Mouse (Mus musculus): ENCODE results near the gene Zc3h7b.

Gene Zc3h7b

DNA sequence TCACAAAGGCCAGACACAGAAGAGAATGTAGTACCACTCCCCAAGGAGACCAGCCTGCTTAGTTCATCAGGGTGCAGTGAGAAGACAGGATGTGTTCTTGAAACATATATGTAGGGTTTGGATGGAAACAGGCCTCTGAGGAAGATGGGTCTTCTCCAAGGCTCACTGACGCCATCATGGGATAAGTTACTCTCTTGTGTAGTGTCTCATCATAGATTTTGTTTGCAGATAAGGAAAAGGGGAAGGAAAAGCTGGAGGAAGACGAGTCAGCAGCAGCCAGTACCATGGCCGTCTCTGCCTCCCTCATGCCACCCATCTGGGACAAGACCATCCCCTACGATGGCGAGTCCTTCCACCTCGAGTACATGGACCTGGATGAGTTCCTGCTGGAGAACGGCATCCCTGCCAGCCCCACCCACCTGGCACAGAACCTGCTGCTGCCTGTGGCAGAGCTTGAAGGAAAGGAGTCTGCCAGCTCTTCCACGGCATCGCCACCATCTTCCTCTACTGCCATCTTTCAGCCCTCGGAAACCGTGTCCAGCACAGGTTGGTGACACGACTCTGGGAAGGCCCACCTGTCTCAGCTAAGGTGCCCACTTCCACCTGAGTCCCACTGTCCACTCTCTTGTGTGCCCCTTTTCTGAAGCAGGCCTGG is 70.0 kb downstream of the Zc3h7b start:
- no peak for DNase-seq (ENCODE audit: low spot score)

DNA sequence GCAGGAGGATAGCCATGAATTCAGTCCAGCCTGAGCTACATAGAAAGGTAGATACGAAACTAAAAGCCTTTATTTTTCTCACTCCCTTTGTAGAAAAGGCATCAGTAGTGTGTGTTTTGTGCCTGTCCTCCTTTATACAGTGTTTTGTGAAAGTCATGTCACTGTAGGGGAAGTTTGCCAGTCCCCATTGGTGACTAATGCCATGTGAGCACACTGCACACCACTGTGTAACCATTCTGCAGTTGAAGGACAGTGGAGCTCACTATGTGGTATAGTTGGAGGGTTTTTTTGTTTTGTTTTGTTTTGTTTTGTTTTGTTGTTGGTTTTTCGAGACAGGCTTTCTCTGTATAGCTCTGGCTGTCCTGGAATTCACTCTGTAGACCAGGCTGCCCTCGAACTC is 73.5 kb downstream of the Zc3h7b start:
- DNase-seq (ENCODE audit: low spot score), result no peak

DNA sequence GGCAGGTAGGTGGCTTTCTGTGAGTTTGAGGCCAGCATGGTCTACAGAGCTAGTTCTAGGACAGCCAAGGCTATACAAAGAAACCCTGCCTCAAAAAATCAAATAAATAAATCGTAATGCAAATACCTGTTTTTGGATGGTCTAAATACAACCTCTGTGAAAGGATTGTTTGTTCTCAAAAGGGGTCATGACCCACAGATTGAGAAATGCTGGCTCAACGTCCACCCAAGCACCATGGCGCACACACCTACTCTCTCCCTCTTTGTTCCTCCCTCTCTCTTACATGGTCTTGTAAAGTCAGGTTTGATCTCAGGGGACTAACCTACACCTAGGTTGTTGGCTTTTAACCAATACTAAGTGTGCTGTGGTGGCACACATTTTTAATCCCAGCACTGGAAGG is 77.8 kb downstream of the Zc3h7b start:
- no peak for DNase-seq (ENCODE audit: low spot score)

DNA sequence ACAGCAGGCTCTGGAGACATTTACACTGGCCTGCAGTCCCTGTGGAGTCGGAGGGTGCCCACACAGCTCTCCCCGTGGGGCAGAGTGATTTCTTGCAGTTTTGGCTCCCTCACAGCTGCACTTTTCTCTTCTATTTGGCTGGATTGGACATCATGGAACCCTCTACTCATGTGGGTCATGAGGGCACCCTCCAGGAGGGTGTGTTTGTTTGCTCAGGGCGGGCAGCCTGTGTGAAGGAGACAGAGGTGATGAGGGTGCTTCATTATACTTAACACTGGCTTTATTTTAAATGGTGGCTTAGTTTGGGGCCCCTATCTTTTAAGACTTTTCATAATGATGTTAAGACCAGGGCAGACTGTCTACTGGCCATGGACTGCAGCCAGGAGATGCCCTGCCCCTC is 80.0 kb downstream of the Zc3h7b start:
- DNase-seq (ENCODE audit: low spot score), result no peak

DNA sequence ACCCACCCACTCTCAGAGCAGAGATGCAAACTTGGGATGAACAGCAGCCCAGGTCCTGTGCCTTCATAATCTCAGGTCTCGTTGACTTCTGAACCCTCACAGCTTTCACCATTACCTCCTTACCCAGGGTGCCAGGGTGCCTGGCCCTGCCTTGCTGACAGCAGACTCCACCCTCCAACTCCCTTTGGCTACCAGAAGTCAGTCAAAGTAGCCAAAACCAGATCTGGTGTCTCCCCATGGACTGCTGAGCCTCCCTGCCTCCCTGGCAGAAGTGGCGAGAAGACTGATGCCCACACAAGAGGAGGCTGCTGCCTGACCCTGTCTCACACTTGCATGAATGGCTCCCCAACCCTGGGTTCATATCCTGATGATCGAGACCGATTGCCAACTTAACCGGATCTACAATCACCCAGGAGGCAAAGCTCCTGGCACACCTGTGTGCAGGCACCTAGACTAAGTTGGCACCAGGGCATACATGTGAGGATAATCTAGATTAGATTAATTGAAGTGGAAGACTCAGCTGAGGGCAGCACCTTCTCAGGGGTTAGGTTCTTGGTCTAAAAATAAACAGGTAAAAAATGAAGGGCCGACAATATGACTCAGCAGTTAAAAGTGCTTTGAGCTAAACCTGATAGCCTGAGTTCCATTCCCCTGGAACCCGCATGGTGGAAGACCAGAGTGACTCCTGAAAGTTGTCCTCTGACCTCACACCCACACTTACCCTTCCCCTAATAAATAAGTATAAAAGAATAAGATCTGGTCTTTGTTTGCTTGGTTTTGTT is 83.8 kb downstream of the Zc3h7b start:
- no peak for DNase-seq (ENCODE audit: low spot score)

DNA sequence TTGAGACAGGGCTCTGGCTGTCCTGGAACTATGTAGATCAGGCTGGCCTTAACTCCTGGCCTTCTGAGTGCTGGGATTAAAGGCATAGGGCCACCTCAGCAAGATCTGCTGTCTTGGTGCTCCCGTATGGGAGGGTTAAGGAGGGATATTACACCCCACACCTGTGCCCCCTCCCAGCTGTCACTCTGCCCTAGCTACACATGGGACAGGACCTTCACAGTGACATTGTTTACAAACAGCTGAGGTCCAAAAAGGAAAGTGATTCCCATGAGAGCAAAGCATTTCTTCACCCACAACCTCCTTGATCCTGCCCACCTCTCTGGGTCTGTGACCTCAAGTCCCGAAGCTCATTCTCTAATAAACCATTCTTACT is 84.3 kb downstream of the Zc3h7b start:
- DNase-seq (ENCODE audit: low spot score), result no peak

DNA sequence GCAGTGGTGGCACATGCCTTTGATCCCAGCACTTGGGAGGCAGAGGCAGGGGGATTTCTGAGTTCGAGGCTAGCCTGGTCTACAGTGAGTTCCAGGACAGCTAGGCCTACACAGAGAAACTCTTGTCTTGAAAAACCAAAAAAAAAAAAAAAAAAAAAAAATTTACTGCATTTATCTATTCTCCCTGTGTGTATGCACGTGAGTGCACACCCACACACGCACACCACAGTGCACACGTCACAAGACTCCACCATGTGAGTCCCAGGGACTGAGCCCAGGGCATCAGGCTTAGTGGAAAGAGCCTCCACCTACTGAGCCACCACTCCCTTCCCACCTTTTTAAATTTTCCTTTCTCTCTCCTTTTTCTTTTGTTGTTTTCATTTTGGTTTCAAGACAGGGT is 85.7 kb downstream of the Zc3h7b start:
- no peak for DNase-seq (ENCODE audit: low spot score)

DNA sequence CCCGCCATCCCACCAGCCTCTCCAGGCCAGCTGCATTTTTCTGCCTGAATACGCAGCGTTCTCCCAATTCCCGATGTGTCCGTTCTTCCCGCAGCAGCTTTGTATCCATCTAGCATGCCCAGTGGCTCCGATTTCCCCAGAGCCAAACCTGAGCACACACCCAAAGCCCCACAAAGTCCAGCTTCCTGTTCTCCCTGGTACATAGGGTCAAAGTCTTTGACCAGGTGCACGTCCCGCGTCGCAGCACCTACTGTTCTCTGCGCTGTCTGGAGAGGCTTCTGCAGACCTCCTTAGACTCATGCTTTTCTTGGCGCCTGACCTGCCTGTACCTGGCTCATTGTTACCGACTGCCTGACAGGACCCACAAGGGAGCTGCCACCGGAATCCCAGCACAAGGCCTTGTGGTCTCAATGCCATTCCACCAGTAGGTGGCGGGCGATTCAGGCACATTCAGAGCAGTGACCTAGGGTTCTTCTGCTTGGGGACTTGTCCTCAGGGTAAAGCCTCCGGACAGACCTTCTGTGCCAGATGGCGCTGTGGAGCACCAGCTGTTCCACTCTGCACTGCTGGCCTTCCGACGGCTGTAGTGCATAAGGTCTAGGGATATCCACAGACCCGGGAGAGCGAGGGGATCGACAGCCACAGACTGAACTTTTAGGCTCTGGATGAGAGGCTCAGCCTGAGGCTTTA is 86.4 kb downstream of the Zc3h7b start:
- peak; percentile 82 for DNase-seq (ENCODE audit: low spot score)

DNA sequence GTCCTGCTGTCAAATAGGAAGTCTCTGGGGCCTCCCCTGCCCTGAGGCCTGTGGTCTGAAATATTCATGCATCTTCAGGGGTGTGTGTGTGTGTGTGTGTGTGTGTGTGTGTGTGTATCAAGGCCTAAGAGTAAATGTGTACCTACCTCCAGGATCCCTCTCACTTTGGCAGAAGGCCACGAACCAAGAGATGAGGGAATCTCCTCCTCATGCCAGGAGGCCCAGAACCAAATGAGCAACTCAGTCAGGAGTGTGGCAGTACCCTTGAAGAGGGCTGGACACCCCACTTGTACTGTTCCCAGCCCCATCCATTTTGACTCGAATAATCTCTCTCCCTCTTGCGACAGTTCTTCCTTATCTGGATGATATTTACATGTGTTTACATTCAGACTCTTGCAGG is 87.4 kb downstream of the Zc3h7b start:
- no peak for DNase-seq (ENCODE audit: low spot score)

DNA sequence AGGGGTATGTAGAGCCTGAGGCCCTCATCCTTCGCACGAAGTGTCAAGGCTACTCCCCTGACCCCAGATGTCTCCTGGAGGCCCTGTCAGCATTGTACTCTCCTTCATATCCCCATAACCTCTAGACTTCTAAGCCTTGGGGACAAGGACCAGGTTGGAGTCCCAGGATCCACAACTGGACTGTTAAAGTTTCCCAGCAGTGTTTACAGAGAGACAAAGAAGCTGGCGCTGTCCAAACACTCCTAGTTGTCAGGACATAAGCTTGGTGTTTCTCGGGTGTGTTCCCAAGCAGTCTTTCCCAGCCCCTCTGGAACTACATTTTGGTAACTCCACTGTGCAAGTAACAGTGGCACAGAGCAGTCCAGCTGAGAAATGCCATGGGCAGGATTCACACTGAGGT is 88.6 kb downstream of the Zc3h7b start:
- DNase-seq (ENCODE audit: low spot score), result no peak

DNA sequence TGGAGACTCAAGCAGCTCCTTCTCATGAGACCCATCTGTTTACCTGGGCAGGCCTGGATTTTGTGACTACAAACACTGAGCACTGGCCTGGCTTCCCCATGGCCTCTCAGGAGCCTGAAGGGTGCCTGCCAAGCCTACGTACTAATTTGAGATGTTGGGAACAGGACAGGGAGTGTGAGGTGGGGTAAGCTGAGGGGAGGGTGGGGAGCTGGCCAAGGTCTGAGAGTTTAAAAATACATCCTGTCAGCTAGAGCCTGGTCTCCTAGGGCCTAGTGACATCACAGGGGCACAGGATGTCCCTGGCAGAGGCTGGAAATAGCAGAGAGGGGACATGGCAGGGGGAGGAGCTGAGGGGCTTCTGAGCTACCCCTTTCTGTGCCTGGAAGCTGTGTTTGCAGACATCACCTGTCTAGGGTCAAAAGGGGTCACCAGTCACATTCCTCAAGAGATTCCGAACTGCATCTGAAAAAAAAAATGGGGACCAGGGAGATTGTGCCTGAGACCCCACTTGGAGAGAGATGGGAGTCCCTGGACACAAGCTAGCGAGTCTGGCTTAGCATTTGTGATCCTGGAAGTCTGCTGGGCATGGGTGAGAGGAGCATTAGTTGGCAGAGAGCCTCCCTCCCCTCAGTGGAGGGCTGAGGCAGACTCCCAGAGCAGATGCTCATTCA is 89.4 kb downstream of the Zc3h7b start:
- no peak for DNase-seq (ENCODE audit: low spot score)

DNA sequence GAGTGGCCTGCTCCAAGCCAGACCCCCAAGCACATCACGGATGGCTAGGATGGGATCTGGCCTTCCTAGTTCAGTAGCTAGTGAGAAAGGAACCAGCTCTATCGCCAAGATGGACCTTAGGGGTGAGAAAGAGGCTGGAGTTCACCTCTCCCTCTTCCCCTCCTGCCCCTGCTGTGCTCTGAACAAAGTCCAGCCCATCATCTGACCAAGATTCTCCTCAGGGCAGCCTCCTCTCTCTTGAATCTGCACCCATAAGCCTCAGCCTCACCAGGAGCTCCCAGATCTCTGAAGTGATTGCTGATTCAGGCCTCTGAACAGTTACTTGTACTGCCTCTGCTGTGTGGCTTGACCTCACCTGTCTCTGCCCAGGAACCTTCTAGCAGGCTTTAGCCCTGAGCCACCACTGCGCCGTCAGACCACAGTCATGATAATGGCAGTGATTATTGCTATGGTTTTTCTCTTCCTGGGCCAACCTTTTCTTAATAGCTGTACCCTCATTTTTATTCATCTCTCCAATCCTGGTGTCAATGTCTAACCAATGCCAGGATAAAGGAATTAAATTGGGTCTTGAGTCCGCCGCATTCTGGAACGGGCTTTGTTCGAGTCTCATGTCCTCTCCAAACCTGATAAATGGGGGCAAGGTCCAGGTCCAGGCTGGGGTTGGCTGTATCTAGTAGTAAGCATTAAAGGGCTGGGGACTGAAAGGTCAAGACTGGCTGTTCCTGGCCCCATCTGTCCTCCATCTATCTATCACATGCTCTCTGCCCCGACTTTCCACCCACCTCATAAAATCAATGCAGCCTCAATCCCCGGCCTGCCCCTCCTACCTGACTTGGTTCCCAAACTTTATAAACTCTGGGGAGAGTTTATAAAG is 90.4 kb downstream of the Zc3h7b start:
- no peak for DNase-seq (ENCODE audit: low spot score)

DNA sequence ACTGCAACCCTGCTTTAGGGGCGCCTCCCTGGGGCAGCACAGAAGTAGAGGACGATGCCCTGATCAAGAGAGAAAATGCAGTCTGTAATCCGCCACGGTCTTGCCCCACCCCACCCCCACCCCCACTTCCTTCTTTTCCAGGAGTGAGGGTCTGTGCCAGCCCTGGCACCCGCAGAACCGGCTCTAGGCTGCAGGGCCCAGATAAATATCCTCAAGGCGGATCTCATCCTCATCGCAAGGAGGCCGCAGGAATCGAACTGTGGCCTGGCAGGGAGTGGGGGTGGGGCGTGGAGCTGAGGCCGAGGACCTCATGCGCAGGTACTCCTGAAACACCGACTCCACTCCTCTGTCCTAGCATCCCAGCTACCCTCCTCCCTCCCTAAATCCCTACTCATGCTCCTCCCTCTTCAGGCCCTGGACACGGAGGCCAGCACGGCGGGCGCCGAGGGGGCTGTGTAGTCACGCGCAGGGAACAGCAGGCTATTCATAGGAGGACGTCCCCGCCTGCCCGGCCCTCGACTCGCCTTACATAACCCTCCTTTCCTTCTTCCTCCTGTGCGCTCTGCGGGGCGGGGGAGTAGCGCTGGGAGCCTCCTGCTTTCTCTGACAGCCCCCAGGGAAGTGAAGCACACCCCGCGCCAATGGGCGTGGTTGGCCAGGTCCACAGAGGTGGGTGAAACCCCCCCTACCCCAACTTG is 91.4 kb downstream of the Zc3h7b start:
- DNase-seq (ENCODE audit: low spot score), result no peak

DNA sequence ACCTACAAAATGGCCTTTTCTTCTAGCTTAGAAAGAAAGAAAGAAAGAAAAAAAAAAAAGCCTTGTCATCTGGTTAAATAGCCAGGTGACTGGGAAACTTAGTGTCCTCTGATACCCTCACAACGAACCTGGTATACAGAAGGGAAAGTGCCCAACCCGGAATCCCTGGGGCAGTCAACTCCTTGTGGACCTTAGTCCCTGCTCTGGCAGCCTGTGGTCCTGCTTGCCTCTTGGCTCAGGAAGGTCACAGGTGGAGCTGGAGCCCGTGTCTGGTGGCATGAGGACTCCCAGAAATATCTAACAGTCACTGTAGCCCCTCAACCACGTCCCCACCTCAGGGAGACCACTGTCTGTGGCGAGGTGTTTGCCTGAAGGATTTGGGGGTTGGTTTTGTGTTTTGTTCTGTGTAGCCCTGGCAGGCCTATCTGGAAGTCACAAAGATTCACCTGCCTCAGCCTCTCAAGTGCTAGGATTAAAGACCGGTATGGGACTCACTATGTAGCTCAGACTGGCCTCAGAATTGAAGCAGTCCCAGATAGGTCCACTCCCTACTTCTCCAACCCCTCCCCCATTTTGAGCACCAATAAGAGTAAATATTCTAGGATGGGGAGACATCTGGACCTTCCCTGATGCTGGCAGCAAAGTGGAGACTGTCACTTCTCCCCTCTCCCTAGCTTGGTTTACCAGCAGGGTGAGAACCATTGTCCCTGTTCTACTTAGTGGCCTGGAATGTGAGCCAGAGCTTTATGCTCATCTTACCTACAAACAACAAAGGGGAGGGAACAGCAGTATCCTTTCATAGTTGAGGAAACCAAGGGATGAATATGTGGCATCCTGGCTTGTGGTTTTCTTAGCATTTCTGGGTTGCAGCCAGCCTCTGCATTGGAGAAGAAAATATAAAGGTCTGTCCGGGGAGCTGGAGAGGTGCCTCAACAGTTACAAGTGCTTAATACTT is 92.4 kb downstream of the Zc3h7b start:
- DNase-seq (ENCODE audit: low spot score), result no peak

DNA sequence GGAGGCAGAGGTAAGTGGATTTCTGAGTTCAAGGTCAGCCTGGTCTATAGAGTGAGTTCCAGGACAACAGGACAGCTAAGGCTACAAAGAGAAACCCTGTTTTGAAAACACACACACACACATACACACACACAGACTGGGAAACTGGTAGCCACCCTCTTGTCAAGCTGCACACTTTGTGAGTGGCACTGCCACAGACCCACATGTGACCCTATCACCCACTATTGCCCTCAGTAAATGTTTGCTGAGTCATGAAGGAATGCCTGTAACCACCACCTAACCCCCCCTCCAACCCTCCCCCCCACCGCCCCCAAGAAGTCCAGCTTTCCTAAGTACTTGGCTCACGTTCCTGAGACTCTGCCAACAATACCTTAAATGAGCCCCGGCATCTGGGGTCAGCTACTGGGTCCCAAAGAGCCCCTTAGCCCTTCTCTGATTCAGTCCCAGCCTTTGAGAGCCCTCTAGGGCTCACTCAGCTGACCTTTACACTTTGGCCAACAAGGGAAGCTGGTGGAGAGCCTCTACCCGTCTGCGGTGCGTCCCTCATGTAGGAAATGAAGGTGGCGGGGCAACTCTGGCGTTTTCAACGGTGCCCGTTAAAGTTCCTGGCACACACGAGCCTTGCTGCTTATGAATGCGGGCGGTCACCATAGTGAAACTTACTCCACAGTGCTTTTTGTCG is 93.8 kb downstream of the Zc3h7b start:
- no peak for DNase-seq (ENCODE audit: low spot score)

DNA sequence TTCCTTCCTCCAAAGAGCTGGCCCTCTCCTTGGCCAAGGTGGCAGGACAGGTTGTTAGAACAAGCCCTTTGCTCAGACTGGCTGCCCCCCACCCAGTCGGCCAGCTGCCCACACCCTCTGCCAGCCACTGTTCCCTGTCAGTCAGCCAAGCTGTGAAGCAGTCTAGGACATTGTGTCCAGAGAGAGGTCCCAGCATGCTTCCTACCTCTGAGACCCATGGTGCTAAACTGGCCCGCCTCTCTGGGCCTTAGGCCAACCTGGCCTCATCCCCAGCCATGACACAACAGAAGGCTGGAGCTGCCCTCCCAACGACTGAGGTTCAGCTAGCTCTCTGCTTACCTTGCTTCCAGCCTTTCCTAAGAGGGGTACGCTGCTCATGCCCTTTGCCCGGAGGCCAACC is 94.8 kb downstream of the Zc3h7b start:
- no peak for DNase-seq (ENCODE audit: low spot score)

DNA sequence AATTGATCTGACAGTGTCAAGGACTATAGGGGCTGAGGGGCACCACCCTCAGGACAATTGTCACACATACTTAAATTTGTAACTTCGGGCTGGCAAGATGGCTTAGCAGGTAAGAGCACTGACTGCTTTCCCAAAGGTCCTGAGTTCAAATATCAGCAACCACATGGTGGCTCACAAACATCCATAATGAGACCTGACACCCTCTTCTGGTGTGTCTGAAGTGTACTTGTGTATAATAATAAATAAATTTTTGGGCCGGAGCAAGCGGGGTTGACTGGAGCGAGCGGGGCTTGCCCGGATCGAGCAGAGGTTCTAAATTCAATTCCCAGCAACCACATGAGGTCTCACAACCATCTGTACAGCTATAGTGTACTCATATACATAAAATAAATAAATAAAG is 95.4 kb downstream of the Zc3h7b start:
- DNase-seq (ENCODE audit: low spot score), result no peak

DNA sequence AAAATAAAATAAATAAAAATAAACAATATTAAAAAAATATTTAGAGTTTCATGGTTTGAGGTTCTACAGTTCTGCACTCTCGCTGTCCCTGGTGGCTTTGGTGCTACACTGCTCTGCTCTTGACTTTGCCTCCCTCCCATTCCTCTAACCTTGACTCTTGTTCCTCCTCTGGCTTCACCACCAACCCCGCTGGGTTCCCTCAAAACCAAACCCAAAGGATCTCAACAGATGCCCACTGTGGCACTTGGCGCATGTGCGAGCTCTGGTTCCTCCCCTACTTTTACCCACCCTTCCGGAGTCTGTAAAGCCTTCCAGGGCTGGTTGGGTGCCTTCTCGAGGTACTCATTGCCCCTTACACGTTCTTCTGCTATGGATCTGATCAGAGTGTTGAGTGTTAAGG is 97.4 kb downstream of the Zc3h7b start:
- DNase-seq (ENCODE audit: low spot score), result no peak

DNA sequence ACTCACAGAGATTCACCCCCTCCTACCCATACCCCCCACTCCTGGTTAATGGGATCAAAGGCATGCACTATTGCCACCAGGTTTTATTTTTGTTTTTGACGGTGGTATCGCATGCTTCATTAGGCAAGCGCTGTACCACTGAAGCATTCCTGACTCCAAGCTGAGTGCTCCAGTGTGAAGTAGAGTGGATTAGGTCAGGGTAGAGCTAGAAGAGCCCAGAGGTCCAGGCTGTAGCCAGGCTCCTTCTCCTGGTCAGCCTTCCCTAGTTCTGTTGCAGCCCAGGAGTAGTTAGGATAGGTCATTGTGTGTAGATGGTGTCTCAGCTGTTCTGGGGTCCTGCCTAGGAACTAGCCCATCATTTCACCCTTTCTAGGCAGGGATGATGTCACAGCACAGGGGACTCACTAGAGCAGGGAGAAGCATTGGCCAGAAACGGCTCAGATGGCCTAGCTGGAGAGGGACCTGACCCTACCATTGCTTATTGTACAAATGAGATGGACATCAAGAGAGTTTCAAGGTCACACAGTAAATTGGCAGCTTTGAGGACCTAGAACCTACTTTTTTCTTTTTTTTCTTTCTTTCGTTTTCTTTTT is 100.3 kb downstream of the Zc3h7b start:
- DNase-seq (ENCODE audit: low spot score), result no peak
